Mouse (Mus musculus) thymus, postnatal 0 days (tissue): Measurements from ENCODE around the gene Nudt4. TPM values are rescaled to one million over a fixed set of nuclear protein-coding genes. Genes with fewer than 3 reads are reported as not detected.
A peak's percentile ranks its signal among the peaks of the same experiment; 100 is the strongest.

Experiments used
- DNase-seq: peaks from one replicate; pipeline ENCODE4 v3.0.0-alpha.2; 2015; ENCODE audit warnings: low spot score
- microRNA-seq: library from miRNA; unstranded; fragments of <30 nt; microRNA quantifications from one replicate; pipeline ENCODE4, GENCODE M21; 2016; ENCODE audit warnings: borderline number of aligned reads
- polyA plus RNA-seq: library from polyadenylated mRNA; unstranded; fragments of >200 nt; fragmentation: Nextera tagmentation; extraction: Ambion mirVana; gene quantifications from 2 replicates; pipeline ENCODE4 v1.2.1, GENCODE M21; 2015

The Nudt4 gene
- polyA plus RNA-seq, 1 experiment from 2014 or later, result 40.7 TPM

GRCm38 (mm10) chr10:95503443-95504235, 60.3 kb downstream of the Nudt4 start:
- no peak for DNase-seq

- DNase-seq, result peak; percentile 79
These were observed 62.4 kb downstream of the Nudt4 start, which contains the start of gene Mrpl42 for GRCm38 (mm10) chr10:95501463-95502081. Gene Mrpl42 (minus strand): TSS chr10:95501940.

GRCm38 (mm10) chr10:95501033-95501432, 62.9 kb downstream of the Nudt4 start:
- DNase-seq, result no peak

Small RNAs within 50 kb of the gene (microRNA-seq; reads per million reads assigned to microRNA genes)
- gene Mir3058, result 5.8 reads per million, percentile 9 among the genes with 10 or more reads in this experiment

Other genes starting within 250 kb of the Nudt4 start
- gene Cradd, start 240.0 kb downstream of the Nudt4 start, polyA plus RNA-seq, result 7.6 and 10.2 TPM in 2 replicates
- gene Socs2, start 147.0 kb downstream of the Nudt4 start, polyA plus RNA-seq, result 14.7 and 17.3 TPM in 2 replicates
- gene Mrpl42, start 62.2 kb downstream of the Nudt4 start, polyA plus RNA-seq, result 291 and 337 TPM in 2 replicates
- 274 and 290 TPM in 2 replicates for gene Ube2n, start 49.0 kb downstream of the Nudt4 start, polyA plus RNA-seq
- not detected in 2 replicates for gene Anapc15-ps, start 109.3 kb upstream of the Nudt4 start, polyA plus RNA-seq